Mouse (Mus musculus) liver, adult 2 months (tissue): Measurements from ENCODE around the gene Sgca.

Experiments
- CTCF ChIP-seq: fragments of 200-500 bp; IDR thresholded peaks from 2 replicates; pipeline ENCODE4 v1.5.1; 2011; ENCODE audit warnings: low read depth, low read length, control low read depth
- POLR2A ChIP-seq: fragments of 200-500 bp; IDR thresholded peaks from 2 replicates; pipeline ENCODE4 v1.6.1; 2011; ENCODE audit warnings: low read length, control low read depth; ENCODE audit not compliant: insufficient read depth; ENCODE audit errors: extremely low read depth

- no peak for TF ChIP-seq CTCF
- no peak for TF ChIP-seq POLR2A
These were observed 9.7 kb upstream of the Sgca start for GRCm38 (mm10) chr11:94985822-94986221.
